Mouse (Mus musculus) G1E (cell line): Measurements from ENCODE around the gene Bcl10.

Experiments used
- CTCF ChIP-seq: IDR thresholded peaks from 2 replicates; pipeline ENCODE4 v1.5.1; 2012; ENCODE audit warnings: low read depth, low read length, inconsistent platforms, mixed read lengths
- GATA1 ChIP-seq: IDR thresholded peaks from 2 replicates; pipeline ENCODE4 v1.6.1; 2012; ENCODE audit warnings: borderline replicate concordance, low read length, inconsistent platforms, mixed read lengths
- TAL1 ChIP-seq: conservative IDR thresholded peaks from 2 replicates; pipeline ENCODE4 v1.6.1; 2012; ENCODE audit warnings: low read depth, low read length, inconsistent platforms, mixed read lengths

GRCm38 (mm10) chr3:145953411-145953810 is 30.8 kb downstream of the Bcl10 start:
- TF ChIP-seq CTCF (no peak), GATA1 (no peak), TAL1 (no peak)
